Mouse (Mus musculus) hindbrain, embryonic 10.5 days (tissue): ENCODE measurements around the gene Morn3. TPM values are rescaled to one million over a fixed set of nuclear protein-coding genes. Genes with fewer than 3 reads are reported as not detected.
A peak's percentile ranks its signal among the peaks of the same experiment; 100 is the strongest.

ENCODE experiments used
- DNase-seq: peaks from one replicate; pipeline ENCODE4 v3.0.0-alpha.2; 2017; ENCODE audit warnings: low spot score
- H3K27ac ChIP-seq: fragments of 300-500 bp; sonication (generic); 2 replicates; pipeline ENCODE4 v1.5.1; 2016; ENCODE audit warnings: mild to moderate bottlenecking, moderate library complexity
- H3K27me3 ChIP-seq: fragments of 300-500 bp; sonication (generic); 2 replicates; pipeline ENCODE4 v1.6.1; 2016; ENCODE audit warnings: mild to moderate bottlenecking; ENCODE audit not compliant: poor library complexity, insufficient read depth, severe bottlenecking
- H3K36me3 ChIP-seq: fragments of 300-500 bp; sonication (generic); 2 replicates; pipeline ENCODE4 v1.6.1; 2016; ENCODE audit warnings: mild to moderate bottlenecking, moderate library complexity
- H3K4me1 ChIP-seq: fragments of 300-500 bp; sonication (generic); replicated peaks from 2 replicates; pipeline ENCODE4 v1.6.1; 2016; ENCODE audit warnings: mild to moderate bottlenecking
- H3K4me3 ChIP-seq: fragments of 300-500 bp; sonication (generic); 2 replicates; pipeline ENCODE4 v1.5.1; 2016; ENCODE audit warnings: mild to moderate bottlenecking, moderate library complexity
- H3K9me3 ChIP-seq: fragments of 300-500 bp; sonication (generic); 2 replicates; pipeline ENCODE4 v1.6.1; 2016; ENCODE audit warnings: mild to moderate bottlenecking, moderate library complexity
- WGBS: fragments of 180-500 bp; shearing (Covaris S2); methylation state at CpG from one replicate; pipeline ENCODE4 v1.1.7; 2016; 5-methylcytosine and 5-hydroxymethylcytosine counted together
- polyA plus RNA-seq: library from polyadenylated mRNA; unstranded; fragments of >200 nt; fragmentation: Nextera tagmentation; extraction: Ambion mirVana; gene quantifications from 2 replicates; pipeline ENCODE4 v1.2.1, GENCODE M21; 2016

Morn3 gene
- polyA plus RNA-seq, 1 experiment from 2014 or later: 2.4 TPM

DNA sequence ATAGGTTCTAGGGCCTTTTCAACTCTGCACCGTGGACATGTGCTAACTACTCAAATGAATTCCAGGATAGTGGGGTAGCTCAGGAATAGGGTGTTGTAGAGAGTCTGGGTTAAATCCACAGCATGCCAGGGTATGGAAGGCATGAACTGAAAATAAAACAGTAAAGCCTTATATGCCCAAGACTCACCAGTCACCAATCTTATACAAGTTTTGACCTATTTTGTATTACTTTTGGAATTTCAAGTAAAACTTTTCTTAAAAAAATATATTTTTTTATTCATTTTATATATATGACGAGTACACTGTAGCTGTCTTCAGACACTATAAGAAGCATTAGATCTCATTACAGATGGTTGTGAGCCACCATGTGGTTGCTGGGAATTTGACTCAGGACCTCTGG lies 53.0 kb downstream of the Morn3 start:
- peaks cover 76% of the 10 kb centered on the region for H3K4me1 ChIP-seq
- no peak for DNase-seq
- H3K27me3 ChIP-seq: no peaks in the 10 kb centered on the region
- WGBS: 47% methylated on average over 2 of the region's 2 CpGs
- H3K27ac ChIP-seq: peak overlapping the region; percentile 81
- H3K36me3 ChIP-seq: peaks cover 16% of the 10 kb centered on the region
- no peak overlapping the region for H3K4me3 ChIP-seq
- no peaks in the 10 kb centered on the region for H3K9me3 ChIP-seq

DNA sequence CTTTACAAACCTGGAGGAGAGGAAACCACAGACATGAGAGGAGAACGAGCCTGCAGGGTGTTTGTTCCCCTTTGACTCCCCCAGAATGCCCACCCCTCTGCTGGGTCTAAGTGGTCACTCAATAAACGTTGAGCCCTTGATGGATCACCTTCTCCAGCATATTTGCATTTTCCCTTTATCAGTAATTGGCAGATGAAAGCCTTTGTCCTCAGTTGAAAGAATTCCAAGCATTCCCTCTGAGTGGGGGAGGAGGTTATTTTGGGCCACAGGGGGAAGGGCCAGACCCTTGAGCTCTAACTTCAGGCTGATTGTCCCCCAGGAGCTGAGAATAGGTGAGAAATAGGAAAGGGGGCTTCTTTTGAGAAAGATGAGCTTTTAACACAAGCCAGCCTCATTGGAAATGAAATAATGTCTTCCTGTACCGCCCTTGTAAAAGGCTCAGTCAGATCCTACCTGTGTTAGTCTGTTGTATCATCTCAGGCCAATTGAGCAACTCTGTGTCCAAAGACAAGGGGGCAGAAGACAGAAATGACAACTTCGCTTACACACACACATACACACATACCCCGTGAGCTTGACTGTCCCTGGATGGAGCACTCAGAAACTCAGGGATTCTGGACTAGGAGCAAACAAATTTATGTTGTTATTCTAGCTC lies 55.3 kb downstream of the Morn3 start:
- H3K36me3 ChIP-seq: no peaks in the 10 kb centered on the region
- WGBS: 17% methylated on average over 5 of the region's 5 CpGs
- DNase-seq: no peak

DNA sequence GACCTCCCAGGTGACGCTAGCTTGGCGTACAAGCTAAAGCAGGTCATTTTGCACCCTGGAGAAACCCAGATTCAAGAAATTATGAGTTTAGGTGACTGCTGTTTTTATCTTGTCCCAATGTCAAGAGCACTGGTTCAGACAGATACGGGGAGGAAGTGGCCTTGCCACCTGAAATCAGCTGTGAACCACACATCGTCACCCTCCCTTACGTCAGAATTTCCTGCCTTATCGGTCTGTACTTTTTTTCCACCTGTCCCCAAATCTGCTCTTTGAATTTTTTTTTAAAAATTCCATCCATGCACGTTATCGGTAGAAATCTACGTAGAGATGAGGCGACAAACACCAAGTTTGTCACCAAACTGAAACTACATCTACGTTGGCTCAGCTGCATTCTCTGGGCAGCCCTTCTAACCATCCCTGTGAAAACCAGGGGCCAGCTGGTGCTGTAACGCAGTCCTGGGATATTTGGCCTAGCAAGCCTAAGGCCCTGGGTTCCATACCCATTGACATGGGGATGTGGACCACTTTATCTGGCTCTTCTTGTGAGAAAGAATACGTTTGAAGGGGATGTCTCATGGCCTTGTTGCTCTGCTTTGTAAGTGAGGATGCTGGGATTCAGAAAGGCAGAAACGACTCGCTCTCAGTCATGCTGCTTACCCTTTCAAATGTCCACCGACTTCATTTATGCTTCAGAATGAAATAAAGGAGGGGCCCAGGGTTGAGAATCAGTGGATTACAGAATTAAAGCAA lies 56.2 kb downstream of the Morn3 start:
- peak overlapping the region; percentile 71 for H3K4me3 ChIP-seq
- H3K27ac ChIP-seq: peak overlapping the region; percentile 97
- peaks cover 94% of the 10 kb centered on the region for H3K4me1 ChIP-seq
- H3K27me3 ChIP-seq: no peaks in the 10 kb centered on the region
- H3K36me3 ChIP-seq: no peaks in the 10 kb centered on the region
- WGBS: 4% methylated on average over 16 of the region's 16 CpGs
- H3K9me3 ChIP-seq: no peaks in the 10 kb centered on the region
- DNase-seq: peak; percentile 28

More for the DNA sequence above, 55.3 kb downstream of the Morn3 start:
- Histone ChIP-seq H3K4me1 (peaks cover 87% of the 10 kb centered on the region), H3K9me3 (no peaks in the 10 kb centered on the region), H3K4me3 (peak overlapping the region; percentile 71), H3K27ac (peak overlapping the region; percentile 97), H3K27me3 (no peaks in the 10 kb centered on the region)

DNA sequence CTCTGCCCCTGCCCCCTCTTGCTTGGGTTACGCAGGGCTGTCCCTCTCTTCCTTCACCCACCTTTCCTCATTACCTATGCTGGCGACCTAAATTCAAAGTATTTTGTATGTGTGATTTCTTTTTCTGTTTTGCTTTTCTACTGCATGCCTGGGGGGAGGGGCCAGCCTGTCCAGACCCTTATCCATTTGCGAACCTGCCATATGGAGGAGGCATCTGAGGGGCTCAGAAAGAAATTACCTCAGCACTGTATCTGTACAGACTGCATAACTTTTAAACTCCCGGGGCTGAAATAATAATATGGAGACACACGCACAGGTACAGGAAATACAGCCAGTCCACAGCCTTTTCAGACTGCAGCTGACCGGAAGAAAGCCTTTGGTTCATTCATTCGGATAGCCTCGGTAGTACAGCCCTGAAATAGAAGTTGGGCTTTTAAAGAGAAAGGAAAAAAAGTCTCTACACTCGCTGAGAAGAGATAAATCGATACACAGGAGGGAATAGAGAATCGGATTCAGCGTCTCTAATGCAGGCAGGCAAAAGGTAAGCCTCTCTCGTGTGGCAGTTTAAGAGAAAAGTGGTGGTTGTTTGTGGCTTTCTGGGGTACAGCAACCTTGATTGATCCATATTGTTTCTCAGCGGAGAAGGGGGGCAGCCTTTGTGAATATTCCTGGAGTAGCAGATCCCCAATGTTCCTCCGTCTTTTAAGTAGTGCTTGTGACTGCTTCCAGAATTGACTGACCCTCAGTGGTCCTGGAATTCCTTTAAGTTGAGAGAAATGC lies 57.1 kb downstream of the Morn3 start, which contains the start of gene Kdm2b:
TSS of gene Kdm2b (minus strand) at position 273 of the 780 bp plus-strand sequence.
- Histone ChIP-seq H3K27me3 (no peaks in the 10 kb centered on the region), H3K9me3 (no peaks in the 10 kb centered on the region), H3K27ac (peak within 1 kb of the TSS; percentile 97), H3K36me3 (no peaks in the 10 kb centered on the region), H3K4me3 (peak within 1 kb of the TSS; percentile 71), H3K4me1 (peaks cover 94% of the 10 kb centered on the region)
- no peak for DNase-seq
- 1% methylated on average over 15 of the region's 15 CpGs for WGBS

DNA sequence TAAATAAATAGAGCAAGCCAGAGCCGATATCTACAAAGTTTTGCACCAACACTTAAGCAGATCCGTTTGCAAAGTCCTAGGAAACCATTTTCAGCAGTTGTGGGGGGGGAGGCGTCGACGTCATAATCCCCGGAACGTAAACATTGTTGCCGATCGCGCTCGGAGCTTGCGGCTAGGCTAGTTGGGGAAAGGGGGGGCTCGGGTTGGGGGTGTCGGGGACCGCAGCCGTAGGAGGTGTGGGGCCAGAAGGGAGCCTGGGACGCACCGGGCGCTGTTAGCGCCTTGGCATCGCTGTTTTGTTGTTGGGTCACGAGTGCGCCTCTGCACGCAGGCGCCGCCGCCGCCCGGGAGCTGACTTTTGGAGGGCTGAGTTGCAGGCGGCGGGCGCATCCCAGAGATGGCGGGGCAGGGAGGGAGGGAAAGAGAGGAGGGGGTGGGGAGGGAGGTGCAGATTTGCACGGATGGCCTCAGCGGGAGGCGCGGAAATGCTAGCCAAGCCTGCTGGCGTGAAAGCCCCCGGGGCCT lies 57.8 kb downstream of the Morn3 start:
- WGBS: under 1% methylated on average over 39 of the region's 39 CpGs
- H3K4me3 ChIP-seq: peak overlapping the region; percentile 71
- peaks cover 4% of the 10 kb centered on the region for H3K36me3 ChIP-seq
- H3K27ac ChIP-seq: peak overlapping the region; percentile 97
- peak; percentile 83 for DNase-seq
- no peaks in the 10 kb centered on the region for H3K27me3 ChIP-seq
- H3K4me1 ChIP-seq: peaks cover 94% of the 10 kb centered on the region
- H3K9me3 ChIP-seq: no peaks in the 10 kb centered on the region

DNA sequence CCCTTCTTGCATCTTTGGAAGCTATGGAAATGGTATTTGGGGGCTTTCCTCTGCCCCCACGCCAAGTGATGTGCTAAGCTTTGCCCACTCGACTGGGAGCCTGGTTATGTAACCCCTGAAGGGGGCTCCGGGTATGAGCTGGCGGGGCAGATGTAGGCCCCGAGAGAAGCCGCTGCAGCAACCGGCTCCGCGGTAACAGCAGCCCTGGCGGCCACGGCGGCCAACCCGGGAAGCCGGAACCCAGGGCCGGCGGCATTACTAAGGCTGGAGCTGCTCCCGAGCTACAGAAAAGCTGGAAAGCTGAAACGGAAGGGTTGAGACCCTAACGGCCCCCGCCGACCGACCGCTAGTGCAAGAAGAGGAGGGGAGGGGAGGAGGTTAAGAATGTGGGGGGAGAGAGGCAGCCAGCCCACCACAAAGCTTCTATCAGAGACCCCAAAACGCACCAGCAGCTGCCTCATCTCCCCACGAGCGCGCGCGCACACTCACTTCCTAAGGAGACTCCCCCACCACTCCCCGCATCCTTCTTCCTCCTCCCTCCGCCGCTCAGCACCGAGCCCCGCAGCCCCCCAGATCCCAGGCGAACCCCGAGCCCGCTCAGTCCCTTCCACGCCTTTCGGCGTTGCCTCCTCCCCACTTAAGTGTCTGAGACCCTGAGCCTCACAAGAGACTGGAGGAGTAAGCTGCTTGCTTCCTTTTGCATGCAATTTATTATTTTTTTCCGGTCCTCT lies 58.6 kb downstream of the Morn3 start:
- peak; percentile 68 for DNase-seq
- Histone ChIP-seq H3K27ac (peak overlapping the region; percentile 97), H3K27me3 (no peaks in the 10 kb centered on the region), H3K9me3 (no peaks in the 10 kb centered on the region), H3K36me3 (peaks cover 12% of the 10 kb centered on the region), H3K4me3 (peak overlapping the region; percentile 71), H3K4me1 (peaks cover 89% of the 10 kb centered on the region)
- WGBS: under 1% methylated on average over 41 of the region's 41 CpGs

DNA sequence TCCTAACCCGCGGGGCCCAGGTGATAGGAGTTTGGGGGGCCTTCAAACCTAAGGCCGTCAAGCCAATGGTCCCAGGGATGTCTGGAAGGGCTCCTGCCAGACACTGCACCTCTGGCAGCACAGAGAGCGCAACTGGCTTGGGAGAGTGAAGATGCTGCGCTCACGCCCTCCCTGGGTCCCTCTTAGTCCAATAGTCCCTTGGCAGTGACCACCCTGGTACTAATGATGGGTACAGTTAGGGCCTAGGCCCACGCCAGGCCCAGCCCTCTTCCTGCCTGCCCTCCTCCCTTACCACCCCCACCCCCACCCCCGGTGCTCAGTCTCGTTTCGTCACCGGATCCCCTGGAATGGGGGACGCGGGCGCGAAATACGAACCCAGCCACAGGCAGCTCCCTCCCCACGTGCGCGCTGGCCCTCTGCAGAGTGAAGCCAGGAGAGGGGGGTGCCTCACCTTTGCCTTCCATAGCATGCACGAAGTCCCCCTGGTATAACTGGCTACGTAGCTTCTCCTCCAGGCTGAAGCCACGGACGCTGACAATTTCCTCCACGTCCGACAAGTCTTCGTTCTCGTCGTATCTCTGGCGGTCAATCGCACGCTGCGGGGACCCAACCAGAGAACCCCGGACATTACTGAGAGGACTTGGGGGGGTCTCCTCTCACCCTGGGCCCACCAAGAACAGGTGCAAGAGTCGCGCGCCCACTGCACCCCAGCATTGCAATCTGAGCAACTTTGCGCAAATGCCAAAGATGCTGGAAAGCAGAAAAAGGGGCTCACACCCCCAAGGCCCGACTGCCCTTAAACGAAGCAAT lies 59.4 kb downstream of the Morn3 start:
- peaks cover 82% of the 10 kb centered on the region for H3K4me1 ChIP-seq
- WGBS: under 1% methylated on average over 39 of the region's 39 CpGs
- peak overlapping the region; percentile 97 for H3K27ac ChIP-seq
- no peaks in the 10 kb centered on the region for H3K9me3 ChIP-seq
- H3K27me3 ChIP-seq: no peaks in the 10 kb centered on the region
- peak overlapping the region; percentile 71 for H3K4me3 ChIP-seq
- peaks cover 19% of the 10 kb centered on the region for H3K36me3 ChIP-seq
- peak; percentile 57 for DNase-seq

DNA sequence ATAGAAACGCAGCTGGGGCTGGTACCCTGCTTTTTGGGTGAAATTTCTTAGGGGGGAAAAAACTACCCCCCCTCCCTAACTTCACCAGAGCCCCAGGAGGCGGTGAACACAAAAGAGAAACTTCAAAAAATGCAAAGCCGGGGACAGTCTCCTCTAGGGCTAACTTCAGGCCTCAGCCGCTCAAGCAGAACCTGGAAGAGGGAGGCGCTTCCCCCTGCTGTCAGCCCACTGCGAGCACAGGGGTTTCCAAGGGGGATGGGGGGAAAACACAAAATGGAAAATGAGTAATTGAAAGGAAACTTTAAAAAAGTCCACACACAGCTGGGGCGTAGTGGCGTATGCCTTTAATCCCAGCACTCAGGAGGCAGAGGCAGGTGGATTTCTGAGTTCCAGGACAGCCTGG lies 60.7 kb downstream of the Morn3 start:
- Histone ChIP-seq H3K36me3 (peaks cover 32% of the 10 kb centered on the region), H3K27ac (peak overlapping the region; percentile 97), H3K4me1 (peaks cover 68% of the 10 kb centered on the region), H3K9me3 (no peaks in the 10 kb centered on the region), H3K4me3 (peak overlapping the region; percentile 71), H3K27me3 (no peaks in the 10 kb centered on the region)
- WGBS: 12% methylated on average over 8 of the region's 8 CpGs
- DNase-seq: peak; percentile 38

Other genes starting within 250 kb of the Morn3 start
- 491 and 495 TPM in 2 replicates for gene Anapc5, start 225.7 kb downstream of the Morn3 start, polyA plus RNA-seq
- gene Rnf34, start 197.0 kb downstream of the Morn3 start, polyA plus RNA-seq: 47.6 and 48.3 TPM in 2 replicates
- 84.6 and 92.4 TPM in 2 replicates for gene Kdm2b, start 57.2 kb downstream of the Morn3 start, polyA plus RNA-seq
- 10.2 and 11.3 TPM in 2 replicates for gene Orai1, start 31.9 kb downstream of the Morn3 start, polyA plus RNA-seq
- gene Tmem120b, start 21.4 kb upstream of the Morn3 start, polyA plus RNA-seq: 12.9 and 13.4 TPM in 2 replicates
- 1.9 and 2.2 TPM in 2 replicates for gene Rhof, start 85.7 kb upstream of the Morn3 start, polyA plus RNA-seq
- 7.9 and 9.5 TPM in 2 replicates for gene Setd1b, start 95.2 kb upstream of the Morn3 start, polyA plus RNA-seq
- 77.7 and 86.3 TPM in 2 replicates for gene Psmd9, start 122.4 kb upstream of the Morn3 start, polyA plus RNA-seq
- gene Hpd, start 135.7 kb upstream of the Morn3 start, polyA plus RNA-seq: not detected in 2 replicates
- 7.0 and 8.1 TPM in 2 replicates for gene Wdr66, start 205.1 kb upstream of the Morn3 start, polyA plus RNA-seq